ENCODE assay signal across 26 mouse cellular contexts in genomic region chr16:7036988-7037387, GRCm38 (mm10).
"Had no signal": no experiment of that assay in that cellular context is flagged by ENCODE, and none has a peak within 500 bp of the region (broad histone marks: within the 10 kb centered on the region; RNA-seq: fewer than 3 reads in every experiment).

No protein-coding gene starts in this region.

- H3K27ac ChIP-seq: heart, adult 2 months; heart, embryonic 13.5 days; heart, embryonic 15.5 days; hindbrain, embryonic 13.5 days; hindbrain, postnatal 0 days; kidney, embryonic 15.5 days; kidney, postnatal 0 days; limb, embryonic 13.5 days; limb, embryonic 15.5 days; liver, embryonic 12.5 days; liver, embryonic 14.5 days had no signal

- H3K9ac ChIP-seq: heart, embryonic 13.5 days; heart, embryonic 15.5 days; hindbrain, embryonic 13.5 days; hindbrain, embryonic 15.5 days; kidney, embryonic 15.5 days; limb, embryonic 13.5 days; limb, embryonic 15.5 days; liver, embryonic 12.5 days; liver, embryonic 14.5 days had no signal

- H3K9me3 ChIP-seq: heart, embryonic 13.5 days; heart, embryonic 15.5 days; hindbrain, embryonic 13.5 days; hindbrain, embryonic 15.5 days; kidney, embryonic 15.5 days; limb, embryonic 13.5 days; limb, embryonic 15.5 days; liver, embryonic 12.5 days had no signal

- H3K4me1 ChIP-seq: liver, embryonic 12.5 days had no signal

- DNase-seq: gastrocnemius, postnatal 14 days; gastrocnemius, postnatal 36 days; heart, adult 2 months; heart, postnatal 14 days; heart, postnatal 36 days; kidney, adult 11 months; kidney, adult 2 months; kidney, adult 9 months; kidney, postnatal 14 days; kidney, postnatal 36 days; layer of hippocampus, adult 9-11 months; layer of hippocampus, postnatal 36 days; left cerebral cortex, postnatal 4 days had no signal

- H3K36me3 ChIP-seq: heart, embryonic 13.5 days; heart, embryonic 15.5 days; hindbrain, embryonic 13.5 days; hindbrain, embryonic 15.5 days; kidney, embryonic 15.5 days; limb, embryonic 13.5 days; limb, embryonic 15.5 days; liver, embryonic 12.5 days had no signal

- ATAC-seq: hindbrain, postnatal 0 days; intestine, embryonic 16.5 days; liver, embryonic 12.5 days had no signal

- H3K27me3 ChIP-seq: hindbrain, embryonic 15.5 days had no signal

- H3K4me3 ChIP-seq: heart, adult 2 months; heart, embryonic 13.5 days; heart, embryonic 15.5 days; hindbrain, embryonic 13.5 days; hindbrain, embryonic 15.5 days; kidney, embryonic 15.5 days; limb, embryonic 13.5 days; limb, embryonic 15.5 days; liver, embryonic 12.5 days had no signal

- H3K4me2 ChIP-seq: heart, embryonic 11.5 days; heart, embryonic 13.5 days; heart, embryonic 15.5 days; kidney, embryonic 15.5 days; limb, embryonic 13.5 days; limb, embryonic 15.5 days; liver, embryonic 12.5 days had no signal
